Mouse (Mus musculus) monocyte, adult 2 months (primary cell): ENCODE measurements around the gene Lbx2.

Experiments used
- DNase-seq, 2 experiments: peaks; one replicate each; pipeline ENCODE4 v3.0.0; 2022; ENCODE audit warnings: low spot score in 2 of 2, low read depth in 1 of 2

Gene Lbx2

GRCm38 (mm10) chr6:83108762-83109668 is 22.8 kb downstream of the Lbx2 start, which contains the start of gene Mrpl53:
TSS of gene Mrpl53 (plus strand) at chr6:83109040.
- DNase-seq: peak in 1 of 2 experiments; percentile 51

GRCm38 (mm10) chr6:83111510-83112136 is 25.5 kb downstream of the Lbx2 start:
- DNase-seq: no peak

- DNase-seq: peak; percentile 77 to 90
Measured at GRCm38 (mm10) chr6:83115011-83115671, 29.0 kb downstream of the Lbx2 start, which contains the start of gene Mogs. TSS of gene Mogs (plus strand) at chr6:83115496.

- DNase-seq: no peak
Measured at GRCm38 (mm10) chr6:83115682-83116372, 29.7 kb downstream of the Lbx2 start.

GRCm38 (mm10) chr6:83116373-83117164 is 30.4 kb downstream of the Lbx2 start:
- DNase-seq: no peak

- no peak for DNase-seq
Measured at GRCm38 (mm10) chr6:83117165-83117438, 30.9 kb downstream of the Lbx2 start.

GRCm38 (mm10) chr6:83117616-83118015 is 31.4 kb downstream of the Lbx2 start:
- no peak for DNase-seq

- no peak for DNase-seq
Measured at GRCm38 (mm10) chr6:83118369-83118768, 32.2 kb downstream of the Lbx2 start.

- DNase-seq: no peak
Measured at GRCm38 (mm10) chr6:83118825-83119733, 32.9 kb downstream of the Lbx2 start.

- no peak for DNase-seq
Measured at GRCm38 (mm10) chr6:83119734-83120051, 33.5 kb downstream of the Lbx2 start.

- DNase-seq: peak; percentile 88 to 90
Measured at GRCm38 (mm10) chr6:83120930-83121862, 35.0 kb downstream of the Lbx2 start, which contains the start of gene Wbp1. TSS of gene Wbp1 (minus strand) at chr6:83121559.

GRCm38 (mm10) chr6:83121863-83122710 is 35.9 kb downstream of the Lbx2 start:
- no peak for DNase-seq

- no peak for DNase-seq
Measured at GRCm38 (mm10) chr6:83122961-83123360, 36.8 kb downstream of the Lbx2 start.

- peak; percentile 84 to 89 for DNase-seq
Measured at GRCm38 (mm10) chr6:83124851-83125312, 38.7 kb downstream of the Lbx2 start.

- no peak for DNase-seq
Measured at GRCm38 (mm10) chr6:83125331-83125730, 39.2 kb downstream of the Lbx2 start, which contains the start of gene Ino80b. TSS of gene Ino80b (minus strand) at chr6:83125431.

GRCm38 (mm10) chr6:83127419-83127818 is 41.3 kb downstream of the Lbx2 start:
- no peak for DNase-seq

GRCm38 (mm10) chr6:83131469-83132034 is 45.4 kb downstream of the Lbx2 start:
- no peak for DNase-seq
